Mouse (Mus musculus) ES-E14 (cell line): ENCODE data around the gene Gsg1.

Experiments used
- CHD2 ChIP-seq: IDR thresholded peaks from 2 replicates; pipeline ENCODE4 v1.6.1; 2014; ENCODE audit warnings: mild to moderate bottlenecking, low read depth, low read length, inconsistent platforms
- HCFC1 ChIP-seq: IDR thresholded peaks from 2 replicates; pipeline ENCODE4 v1.6.1; 2012; ENCODE audit warnings: low read length, inconsistent platforms, borderline replicate concordance; ENCODE audit not compliant: insufficient read depth
- MAFK ChIP-seq: IDR thresholded peaks from 2 replicates; pipeline ENCODE4 v1.6.1; 2014; ENCODE audit warnings: mild to moderate bottlenecking, low read depth, low read length, inconsistent platforms; ENCODE audit not compliant: insufficient read depth
- ZC3H11A ChIP-seq: IDR thresholded peaks from 2 replicates; pipeline ENCODE4 v1.6.1; 2012; ENCODE audit warnings: low read depth, mild to moderate bottlenecking, inconsistent platforms, low read length, borderline replicate concordance

DNA sequence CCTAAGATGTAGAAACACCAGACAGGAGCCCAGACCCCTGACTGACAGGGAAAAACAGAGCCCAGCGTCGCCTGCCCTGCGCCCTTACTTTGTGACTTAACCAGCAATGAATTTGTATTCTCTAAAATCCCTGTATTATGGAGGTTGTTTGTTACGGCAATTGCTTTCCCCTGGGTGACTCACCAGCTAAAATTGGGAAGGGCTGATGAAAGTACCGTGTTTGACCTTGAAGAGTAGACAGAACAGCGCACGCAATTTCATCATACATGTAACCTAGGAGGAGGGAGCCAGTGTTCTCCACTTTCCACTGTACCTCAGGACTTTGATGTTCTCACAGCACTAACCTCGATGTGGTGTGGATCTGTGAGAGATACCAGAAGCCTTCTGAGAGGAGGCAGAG is 61.2 kb downstream of the Gsg1 start:
- no peak for TF ChIP-seq MAFK
- TF ChIP-seq ZC3H11A = no peak
- no peak for TF ChIP-seq HCFC1
- no peak for TF ChIP-seq CHD2
